24 mouse cellular contexts compared by ENCODE assay signal in the genomic region with DNA sequence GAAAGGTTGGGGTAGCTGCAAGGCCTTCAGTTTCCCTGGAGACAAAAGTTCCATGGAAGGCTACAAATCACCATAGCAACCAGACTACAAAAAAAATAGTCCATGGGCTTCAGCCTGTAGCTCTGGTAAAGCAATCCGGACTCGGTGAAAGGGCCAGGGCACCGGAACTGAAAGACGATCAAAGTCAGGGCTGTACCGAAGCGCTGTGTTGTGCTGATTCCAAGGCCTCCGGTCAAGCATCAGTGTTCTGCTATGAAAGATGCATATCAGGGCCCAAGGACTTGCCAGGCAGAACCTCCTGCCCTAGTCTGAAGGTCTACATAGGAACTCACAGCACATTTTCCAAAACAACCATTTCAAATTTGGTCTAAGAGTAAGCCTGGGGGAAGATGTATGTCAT.
DNase-seq lines count a peak whose midpoint lies in the region; ATAC-seq lines count a peak whose summit lies in the region.
"Had no signal": no experiment of that assay in that cellular context is flagged by ENCODE, and none has a peak within 500 bp of the region (broad histone marks: within the 10 kb centered on the region; RNA-seq: fewer than 3 reads in every experiment).

No protein-coding gene starts in this region.

- H3K9me3 ChIP-seq in liver, embryonic 12.5 days (replicated peaks), result no peaks in the 10 kb centered on the region
- H3K9me3 ChIP-seq in liver, embryonic 11.5 days (ENCODE audit: control insufficient read depth, low read length), result no peaks in the 10 kb centered on the region
- no peaks in the 10 kb centered on the region for H3K9me3 ChIP-seq in forebrain, embryonic 12.5 days
- H3K9me3 ChIP-seq: heart, embryonic 12.5 days; hindbrain, embryonic 15.5 days; lung, embryonic 15.5 days; midbrain, embryonic 10.5 days had no signal

- no peak overlapping the region for H3K4me3 ChIP-seq in liver, embryonic 12.5 days
- no peak overlapping the region for H3K4me3 ChIP-seq in liver, embryonic 11.5 days (ENCODE audit: low read depth, low read length)
- no peak overlapping the region for H3K4me3 ChIP-seq in brown adipose tissue, adult 24 weeks (ENCODE audit: insufficient read depth, low read depth, low read length)
- no peak overlapping the region for H3K4me3 ChIP-seq in forebrain, embryonic 12.5 days (replicated peaks)
- H3K4me3 ChIP-seq: heart, embryonic 12.5 days; hindbrain, embryonic 15.5 days; left cerebral cortex, adult 2 months; lung, embryonic 15.5 days; midbrain, embryonic 10.5 days had no signal

- H3K9ac ChIP-seq in liver, embryonic 12.5 days, result no peak overlapping the region
- H3K9ac ChIP-seq in liver, embryonic 11.5 days (ENCODE audit: low read depth, low read length), result no peak overlapping the region
- H3K9ac ChIP-seq in forebrain, embryonic 12.5 days, result no peak overlapping the region
- H3K9ac ChIP-seq: heart, embryonic 12.5 days; hindbrain, embryonic 15.5 days; liver, embryonic 14.5 days; lung, embryonic 15.5 days had no signal

- H3K27me3 ChIP-seq in liver, embryonic 12.5 days (replicated peaks), result no peaks in the 10 kb centered on the region
- H3K27me3 ChIP-seq in liver, embryonic 11.5 days (replicated peaks; ENCODE audit: control insufficient read depth, insufficient read depth, low read length), result no peaks in the 10 kb centered on the region
- H3K27me3 ChIP-seq in forebrain, embryonic 12.5 days, result no peaks in the 10 kb centered on the region
- H3K27me3 ChIP-seq: heart, embryonic 12.5 days; hindbrain, embryonic 15.5 days; lung, embryonic 15.5 days had no signal

- no peak for ATAC-seq in liver, embryonic 12.5 days
- no peak for ATAC-seq in liver, embryonic 11.5 days (replicated peaks; ENCODE audit: low FRiP score)
- ATAC-seq in forebrain, embryonic 12.5 days (ENCODE audit: low FRiP score), result no peak
- ATAC-seq: forebrain, embryonic 14.5 days; intestine, embryonic 16.5 days had no signal

- H3K4me2 ChIP-seq in liver, embryonic 12.5 days, result no peak overlapping the region
- no peak overlapping the region for H3K4me2 ChIP-seq in liver, embryonic 11.5 days
- no peak overlapping the region for H3K4me2 ChIP-seq in forebrain, embryonic 12.5 days
- H3K4me2 ChIP-seq: heart, embryonic 12.5 days; hindbrain, embryonic 15.5 days; lung, embryonic 15.5 days had no signal

- WGBS in liver, embryonic 12.5 days (ENCODE audit: insufficient replicate concordance), result 90% methylated on average over 7 of the region's 7 CpGs
- 92% methylated on average over 7 of the region's 7 CpGs for WGBS in liver, embryonic 11.5 days
- 83% methylated on average over 7 of the region's 7 CpGs for WGBS in forebrain, embryonic 12.5 days

- no peaks in the 10 kb centered on the region for H3K36me3 ChIP-seq in liver, embryonic 12.5 days
- H3K36me3 ChIP-seq in liver, embryonic 11.5 days (ENCODE audit: control insufficient read depth, insufficient read depth, low read length), result no peaks in the 10 kb centered on the region
- no peaks in the 10 kb centered on the region for H3K36me3 ChIP-seq in forebrain, embryonic 12.5 days (replicated peaks)
- H3K36me3 ChIP-seq: heart, embryonic 12.5 days; hindbrain, embryonic 15.5 days; lung, embryonic 15.5 days; midbrain, embryonic 10.5 days had no signal

- H3K4me1 ChIP-seq in liver, embryonic 12.5 days, result peaks cover 67% of the 10 kb centered on the region
- H3K4me1 ChIP-seq in liver, embryonic 11.5 days (replicated peaks; ENCODE audit: control insufficient read depth, insufficient read depth, low read length), result peaks cover 39% of the 10 kb centered on the region
- peaks cover 19% of the 10 kb centered on the region for H3K4me1 ChIP-seq in brown adipose tissue, adult 24 weeks (ENCODE audit: control insufficient read depth, insufficient read depth, insufficient read length, low read length)
- peaks cover 4% of the 10 kb centered on the region; the same call in 1 of the 2 replicates for H3K4me1 ChIP-seq in forebrain, embryonic 12.5 days
- H3K4me1 ChIP-seq: hindbrain, embryonic 15.5 days had no signal

- peak; percentile 65 for DNase-seq in adrenal gland, adult 2 months
- DNase-seq in adrenal gland, postnatal 25 days, result no peak
- DNase-seq in gastrocnemius, postnatal 25 days, result peak; percentile 38
- no peak for DNase-seq in gastrocnemius, postnatal 4 days (ENCODE audit: low spot score in 2 of 2)
- no peak for DNase-seq in liver, embryonic 11.5 days (ENCODE audit: low spot score)
- DNase-seq: cerebellum, adult 11 months; cerebellum, postnatal 10 days; heart, postnatal 14 days; kidney, postnatal 25 days; layer of hippocampus, adult 9-11 months; left cerebral cortex, postnatal 4 days; lung, postnatal 4 days; thymus, postnatal 36 days had no signal

- 0 out of 2 replicates have a peak overlapping the region, but pooled peaks have one; percentile 27 for H3K27ac ChIP-seq in liver, embryonic 12.5 days
- H3K27ac ChIP-seq in liver, embryonic 11.5 days (ENCODE audit: low read depth, low read length), result no peak overlapping the region
- H3K27ac ChIP-seq in brown adipose tissue, adult 24 weeks (replicated peaks; ENCODE audit: low read depth, low read length), result peak overlapping the region; percentile 17; the same call in 1 of the 2 replicates
- H3K27ac ChIP-seq in forebrain, embryonic 12.5 days, result no peak overlapping the region
- H3K27ac ChIP-seq: hindbrain, embryonic 15.5 days; left cerebral cortex, adult 2 months; liver, embryonic 14.5 days; lung, embryonic 15.5 days; midbrain, embryonic 10.5 days had no signal

Comparison
In these comparisons a context has a peak if more than half of its experiments do, and no peak if none do; other contexts are left out.
1. DNase-seq: peak in adrenal gland, adult 2 months (single experiment) and gastrocnemius, postnatal 25 days (single experiment); none in adrenal gland, postnatal 25 days (single experiment), gastrocnemius, postnatal 4 days (0 of 2) and liver, embryonic 11.5 days (single experiment).
2. H3K27ac ChIP-seq: peak in liver, embryonic 12.5 days (single experiment) and brown adipose tissue, adult 24 weeks (single experiment); none in liver, embryonic 11.5 days (single experiment) and forebrain, embryonic 12.5 days (single experiment).